Mouse (Mus musculus) kidney, adult 2 months (tissue): Measurements from ENCODE around the gene Btf3.

ENCODE experiments used
- CTCF ChIP-seq: fragments of 200-500 bp; conservative IDR thresholded peaks from 2 replicates; pipeline ENCODE4 v1.5.1; 2011; ENCODE audit warnings: low read depth, mild to moderate bottlenecking, control low read depth, low read length, moderate library complexity, mixed read lengths; ENCODE audit not compliant: insufficient read depth, insufficient read length
- POLR2A ChIP-seq: fragments of 200-500 bp; IDR thresholded peaks from one replicate; pipeline ENCODE4 v1.6.1; 2011; ENCODE audit warnings: low read depth, low read length, control low read depth

- no peak for TF ChIP-seq CTCF
- TF ChIP-seq POLR2A, result no peak
These were observed 35.7 kb downstream of the Btf3 start for GRCm38 (mm10) chr13:98280990-98281650.
